Mouse (Mus musculus) heart, embryonic 14.5 days (tissue): ENCODE results near the gene Tpx2. TPM values are rescaled to one million over a fixed set of nuclear protein-coding genes. Genes with fewer than 3 reads are reported as not detected.

ENCODE experiments used
- ATAC-seq: fragments of 200-750 bp; cut with Nextera tagmentation; 2 replicates; pipeline ENCODE4 v1.8.0; 2017; ENCODE audit warnings: low read depth, moderate TSS enrichment; ENCODE audit not compliant: insufficient number of reproducible peaks, insufficient read depth, low FRiP score
- H3K27ac ChIP-seq, 2 experiments: fragments of 200-500 bp in 1 of 2; fragments of 300-500 bp in 1 of 2; sonication (generic) in 1 of 2; replicated peaks in 1 of 2; 2 replicates each; pipeline ENCODE4 v1.5.1; 2012 to 2014; ENCODE audit warnings: low read depth in 2 of 2, low read length in 2 of 2, control low read depth in 1 of 2, mild to moderate bottlenecking in 1 of 2, mixed read lengths in 1 of 2; ENCODE audit not compliant: control insufficient read depth in 1 of 2, insufficient read depth in 1 of 2
- H3K27me3 ChIP-seq: fragments of 300-500 bp; sonication (generic); 2 replicates; pipeline ENCODE4 v1.6.1; 2014; ENCODE audit warnings: mild to moderate bottlenecking, low read length, control low read depth; ENCODE audit not compliant: control insufficient read depth, insufficient read depth
- H3K36me3 ChIP-seq: fragments of 300-500 bp; sonication (generic); 2 replicates; pipeline ENCODE4 v1.6.1; 2014; ENCODE audit warnings: mild to moderate bottlenecking, control low read depth, low read length, mixed read lengths; ENCODE audit not compliant: control insufficient read depth, insufficient read depth
- H3K4me1 ChIP-seq, 2 experiments: fragments of 200-500 bp in 1 of 2; fragments of 300-500 bp in 1 of 2; sonication (generic) in 1 of 2; 2 replicates each; pipeline ENCODE4 v1.6.1; 2012 to 2014; ENCODE audit warnings: low read length in 2 of 2, control low read depth in 1 of 2, mixed read lengths in 1 of 2; ENCODE audit not compliant: control insufficient read depth in 2 of 2, insufficient read depth in 2 of 2
- H3K4me2 ChIP-seq: fragments of 300-500 bp; sonication (generic); 2 replicates; pipeline ENCODE4 v1.6.1; 2014; ENCODE audit warnings: mild to moderate bottlenecking, low read length
- H3K4me3 ChIP-seq, 2 experiments: fragments of 200-500 bp in 1 of 2; fragments of 300-500 bp in 1 of 2; sonication (generic) in 1 of 2; 2 replicates each; pipeline ENCODE4 v1.5.1; 2012 to 2014; ENCODE audit warnings: low read length in 2 of 2, mild to moderate bottlenecking in 2 of 2, control low read depth in 1 of 2, low read depth in 1 of 2, moderate library complexity in 1 of 2; ENCODE audit not compliant: control insufficient read depth in 1 of 2, insufficient read depth in 1 of 2
- H3K9ac ChIP-seq: fragments of 300-500 bp; sonication (generic); 2 replicates; pipeline ENCODE4 v1.6.1; 2014; ENCODE audit warnings: mild to moderate bottlenecking, low read length
- H3K9me3 ChIP-seq: fragments of 300-500 bp; sonication (generic); 2 replicates; pipeline ENCODE4 v1.6.1; 2016; ENCODE audit warnings: low read length, control low read depth; ENCODE audit not compliant: control insufficient read depth
- WGBS: fragments of 180-500 bp; shearing (Covaris S2); extraction: QIAGEN DNeasy Blood & Tissue Kit; methylation state at CpG from one replicate; pipeline ENCODE4 v1.1.7; 2014; 5-methylcytosine and 5-hydroxymethylcytosine counted together
- polyA plus RNA-seq: library from polyadenylated mRNA; unstranded; fragments of >200 nt; fragmentation: Nextera tagmentation; extraction: Ambion mirVana; gene quantifications from 2 replicates; pipeline ENCODE4 v1.2.1, GENCODE M21; 2014

Tpx2 gene
- polyA plus RNA-seq, 1 experiment from 2014 or later = 60.8 TPM

DNA sequence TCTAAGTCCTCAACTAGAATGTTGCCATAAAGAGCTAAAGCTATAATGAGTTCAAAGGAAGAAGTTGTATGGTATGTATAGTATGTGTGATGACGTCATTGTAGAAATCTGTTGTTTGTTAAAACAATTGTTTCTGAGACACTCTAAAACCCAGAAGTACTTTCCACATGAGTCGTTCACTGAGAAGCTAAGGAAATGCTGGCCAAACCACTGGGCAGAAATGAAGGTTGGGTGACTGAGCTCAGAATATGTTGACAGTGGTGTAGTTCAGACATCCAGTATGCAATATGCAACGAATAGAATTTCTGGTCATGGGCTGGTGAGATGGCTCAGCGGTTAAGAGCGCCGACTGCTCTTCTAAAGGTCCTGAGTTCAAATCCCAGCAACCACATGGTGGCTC is 15.6 kb downstream of the Tpx2 start:
- no peak for ATAC-seq
- Histone ChIP-seq H3K36me3 (peaks cover 70% of the 10 kb centered on the region), H3K9me3 (no peaks in the 10 kb centered on the region), H3K4me3 (no peak overlapping the region), H3K4me2 (no peak overlapping the region), H3K27me3 (no peaks in the 10 kb centered on the region), H3K4me1 (no peaks in the 10 kb centered on the region), H3K9ac (no peak overlapping the region), H3K27ac (no peak overlapping the region)
- 90% methylated on average over 6 of the region's 6 CpGs for WGBS

- no peak overlapping the region for H3K27ac ChIP-seq
- peaks cover 96% of the 10 kb centered on the region for H3K36me3 ChIP-seq
- no peak overlapping the region for H3K4me2 ChIP-seq
- H3K9ac ChIP-seq = no peak overlapping the region
- no peaks in the 10 kb centered on the region for H3K4me1 ChIP-seq
- no peaks in the 10 kb centered on the region for H3K27me3 ChIP-seq
- no peak overlapping the region for H3K4me3 ChIP-seq
- WGBS = 92% methylated on average over 3 of the region's 3 CpGs
- no peaks in the 10 kb centered on the region for H3K9me3 ChIP-seq
- ATAC-seq = no peak
Observed at GRCm38 (mm10) chr2:152878239-152878638, 30.5 kb downstream of the Tpx2 start.

DNA sequence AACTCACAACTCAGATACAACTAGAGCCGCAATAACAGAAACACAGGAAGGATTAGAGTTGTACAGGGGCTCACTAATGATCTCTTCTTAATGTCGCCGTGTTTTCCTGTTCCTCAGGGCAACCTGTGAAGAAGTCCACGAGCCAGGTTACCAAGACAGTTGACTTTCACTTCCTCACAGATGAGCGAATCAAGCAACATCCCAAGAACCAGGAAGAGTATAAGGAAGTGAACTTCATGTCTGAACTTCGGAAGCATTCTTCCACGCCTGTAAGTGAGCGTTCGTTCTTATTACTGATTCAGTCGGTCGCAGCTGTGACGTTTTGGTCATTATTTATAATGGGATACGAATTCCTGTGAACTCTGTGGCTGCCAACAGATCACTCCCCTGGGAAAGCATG is 33.1 kb downstream of the Tpx2 start:
- no peak overlapping the region for H3K4me2 ChIP-seq
- no peak overlapping the region for H3K4me3 ChIP-seq
- H3K27me3 ChIP-seq = no peaks in the 10 kb centered on the region
- 95% methylated on average over 13 of the region's 13 CpGs for WGBS
- H3K9me3 ChIP-seq = no peaks in the 10 kb centered on the region
- H3K4me1 ChIP-seq = no peaks in the 10 kb centered on the region
- H3K36me3 ChIP-seq = peaks cover 97% of the 10 kb centered on the region
- no peak overlapping the region for H3K9ac ChIP-seq
- no peak for ATAC-seq
- no peak overlapping the region for H3K27ac ChIP-seq

- Histone ChIP-seq H3K4me2 (no peak overlapping the region), H3K27ac (no peak overlapping the region), H3K27me3 (no peaks in the 10 kb centered on the region), H3K4me3 (no peak overlapping the region), H3K9ac (no peak overlapping the region), H3K4me1 (no peaks in the 10 kb centered on the region), H3K9me3 (no peaks in the 10 kb centered on the region), H3K36me3 (peaks cover 100% of the 10 kb centered on the region)
- whole genome bisulfite sequencing = 91% methylated on average over 6 of the region's 6 CpGs
- ATAC-seq = no peak
Observed at GRCm38 (mm10) chr2:152884101-152884645, 36.4 kb downstream of the Tpx2 start.

- no peak overlapping the region for H3K9ac ChIP-seq
- H3K4me1 ChIP-seq = no peaks in the 10 kb centered on the region
- no peak overlapping the region for H3K4me3 ChIP-seq
- no peaks in the 10 kb centered on the region for H3K27me3 ChIP-seq
- H3K27ac ChIP-seq = no peak overlapping the region
- no peak overlapping the region for H3K4me2 ChIP-seq
- no peak for ATAC-seq
- peaks cover 98% of the 10 kb centered on the region for H3K36me3 ChIP-seq
- 85% methylated on average over 3 of the region's 3 CpGs for WGBS
- no peaks in the 10 kb centered on the region for H3K9me3 ChIP-seq
Observed at GRCm38 (mm10) chr2:152887230-152887629, 39.5 kb downstream of the Tpx2 start.

DNA sequence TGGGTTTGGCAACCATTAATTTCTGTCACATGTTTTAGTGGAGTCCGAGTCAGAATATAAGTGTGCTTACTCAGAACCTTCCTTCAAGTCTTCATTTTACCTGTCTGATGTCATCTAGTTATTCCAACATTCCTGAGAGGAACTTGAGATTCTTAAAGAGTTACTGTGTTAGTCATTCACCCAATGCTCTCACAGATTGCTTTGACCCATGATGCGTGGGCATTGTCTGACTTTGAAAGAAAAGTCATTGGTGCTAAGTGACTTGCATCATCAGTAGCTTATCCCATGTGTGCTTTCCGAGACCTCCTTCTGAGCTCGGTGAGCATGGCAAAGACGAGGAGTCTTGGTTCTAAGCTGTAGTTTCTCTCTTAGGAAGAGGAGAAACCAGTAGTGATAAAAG is 41.0 kb downstream of the Tpx2 start:
- ATAC-seq = no peak
- H3K36me3 ChIP-seq = peaks cover 98% of the 10 kb centered on the region
- WGBS = 90% methylated on average over 5 of the region's 5 CpGs
- no peak overlapping the region for H3K9ac ChIP-seq
- H3K4me3 ChIP-seq = no peak overlapping the region
- no peak overlapping the region for H3K4me2 ChIP-seq
- H3K4me1 ChIP-seq = no peaks in the 10 kb centered on the region
- no peaks in the 10 kb centered on the region for H3K9me3 ChIP-seq
- H3K27me3 ChIP-seq = no peaks in the 10 kb centered on the region
- H3K27ac ChIP-seq = no peak overlapping the region

DNA sequence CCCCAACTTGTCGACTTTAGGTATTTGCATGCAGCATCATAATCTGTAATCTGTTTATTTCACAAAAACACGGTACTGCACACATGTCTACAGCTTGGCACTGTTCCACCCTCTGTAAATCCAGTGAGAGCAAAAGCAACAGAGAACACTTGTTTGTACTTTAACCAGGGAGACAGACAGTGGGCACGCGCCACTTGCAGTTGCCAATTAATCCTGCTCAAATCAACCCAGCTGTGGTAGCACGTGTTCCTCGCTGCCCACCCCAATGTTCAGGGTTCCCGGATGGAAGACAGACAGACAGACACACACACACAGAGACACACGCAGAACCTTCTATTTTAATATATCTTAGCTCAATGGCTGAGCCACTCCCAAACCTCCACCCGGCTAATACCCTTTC is 48.1 kb downstream of the Tpx2 start:
- ATAC-seq = no peak
- peaks cover 63% of the 10 kb centered on the region for H3K36me3 ChIP-seq
- WGBS = 94% methylated on average over 9 of the region's 9 CpGs

GRCm38 (mm10) chr2:152896926-152897325 is 49.2 kb downstream of the Tpx2 start:
- peaks cover 52% of the 10 kb centered on the region for H3K36me3 ChIP-seq
- 85% methylated on average over 3 of the region's 3 CpGs for WGBS
- H3K4me1 ChIP-seq = no peaks in the 10 kb centered on the region
- H3K9ac ChIP-seq = no peak overlapping the region
- H3K4me2 ChIP-seq = no peak overlapping the region
- H3K27ac ChIP-seq = no peak overlapping the region
- no peaks in the 10 kb centered on the region for H3K27me3 ChIP-seq
- no peak for ATAC-seq
- H3K4me3 ChIP-seq = no peak overlapping the region
- H3K9me3 ChIP-seq = no peaks in the 10 kb centered on the region

More for the DNA sequence above, 48.1 kb downstream of the Tpx2 start:
- Histone ChIP-seq H3K4me1 (no peaks in the 10 kb centered on the region), H3K27me3 (no peaks in the 10 kb centered on the region), H3K9ac (no peak overlapping the region), H3K4me2 (no peak overlapping the region), H3K27ac (no peak overlapping the region), H3K4me3 (no peak overlapping the region), H3K9me3 (no peaks in the 10 kb centered on the region)
